Mouse (Mus musculus): Measurements from ENCODE around the gene Hist2h2ab.

- no peak for TF ChIP-seq CTCF (IDR thresholded peaks at IDR 0.05; ENCODE audit: low read depth)
- TF ChIP-seq EP300 (optimal IDR thresholded peaks at IDR 0.05): no peak
Measured at GRCm38 (mm10) chr3:96250890-96251289, 31.2 kb downstream of the Hist2h2ab start.

Measured in stomach, postnatal 0 days (tissue).